Mouse (Mus musculus) lung, embryonic 15.5 days (tissue): ENCODE data around the gene Mettl7a2. TPM values are rescaled to one million over a fixed set of nuclear protein-coding genes. Genes with fewer than 3 reads are reported as not detected.

Experiments
- ATAC-seq: fragments of 200-750 bp; cut with Nextera tagmentation; 2 replicates; pipeline ENCODE4 v1.8.0; 2017; ENCODE audit warnings: moderate number of reproducible peaks, borderline replicate concordance; ENCODE audit not compliant: low FRiP score, low TSS enrichment; ENCODE audit errors: extremely low read depth
- H3K27ac ChIP-seq: fragments of 300-500 bp; sonication (generic); 2 replicates; pipeline ENCODE4 v1.5.1; 2015; ENCODE audit warnings: moderate library complexity, mild to moderate bottlenecking, inconsistent platforms
- H3K27me3 ChIP-seq: fragments of 300-500 bp; sonication (generic); 2 replicates; pipeline ENCODE4 v1.6.1; 2015; ENCODE audit warnings: inconsistent platforms
- H3K36me3 ChIP-seq: fragments of 300-500 bp; sonication (generic); 2 replicates; pipeline ENCODE4 v1.6.1; 2015; ENCODE audit warnings: inconsistent platforms
- H3K4me1 ChIP-seq: fragments of 300-500 bp; sonication (generic); 2 replicates; pipeline ENCODE4 v1.6.1; 2015; ENCODE audit warnings: inconsistent platforms
- H3K4me2 ChIP-seq: fragments of 300-500 bp; sonication (generic); 2 replicates; pipeline ENCODE4 v1.6.1; 2015; ENCODE audit warnings: inconsistent platforms, mild to moderate bottlenecking, moderate library complexity
- H3K4me3 ChIP-seq: fragments of 300-500 bp; sonication (generic); 2 replicates; pipeline ENCODE4 v1.5.1; 2015; ENCODE audit warnings: mild to moderate bottlenecking, inconsistent platforms
- H3K9ac ChIP-seq: fragments of 300-500 bp; sonication (generic); 2 replicates; pipeline ENCODE4 v1.6.1; 2015; ENCODE audit warnings: inconsistent platforms
- H3K9me3 ChIP-seq: fragments of 300-500 bp; sonication (generic); 2 replicates; pipeline ENCODE4 v1.6.1; 2016; ENCODE audit warnings: inconsistent platforms
- WGBS: fragments of 180-500 bp; shearing (Covaris S2); methylation state at CpG from one replicate; pipeline ENCODE4 v1.1.7; 2015; 5-methylcytosine and 5-hydroxymethylcytosine counted together
- polyA plus RNA-seq: library from polyadenylated mRNA; unstranded; fragments of >200 nt; fragmentation: Nextera tagmentation; extraction: Ambion mirVana; gene quantifications from 2 replicates; pipeline ENCODE4 v1.2.1, GENCODE M21; 2015

Gene Mettl7a2
- polyA plus RNA-seq, 1 experiment from 2014 or later = not detected

DNA sequence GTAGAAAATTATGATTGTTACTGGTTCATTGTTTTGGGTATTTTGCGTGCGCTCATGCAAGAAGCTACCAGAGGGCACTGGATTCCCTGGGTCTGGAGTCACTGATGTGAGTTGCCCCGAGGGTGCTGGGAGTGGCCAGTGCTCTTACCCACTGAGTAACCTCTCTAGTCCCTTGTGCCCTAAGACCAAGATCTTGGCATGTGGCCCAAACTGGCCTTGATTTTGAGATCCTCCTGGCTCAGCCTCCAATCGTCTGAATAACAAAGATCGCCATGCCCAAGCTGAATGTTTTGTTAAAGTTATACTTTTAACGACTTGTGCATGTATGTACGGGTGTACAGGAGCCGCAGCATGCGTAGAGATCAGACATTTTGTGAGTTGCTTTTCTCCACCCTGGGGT, 32.7 kb downstream of the Mettl7a2 start:
- H3K9me3 ChIP-seq = no peaks in the 10 kb centered on the region
- no peak overlapping the region for H3K27ac ChIP-seq
- no peak overlapping the region for H3K4me2 ChIP-seq
- no peak overlapping the region for H3K4me3 ChIP-seq
- H3K36me3 ChIP-seq = no peaks in the 10 kb centered on the region
- H3K4me1 ChIP-seq = peaks cover 4% of the 10 kb centered on the region; the same call in 1 of the 2 replicates
- ATAC-seq = no peak
- no peaks in the 10 kb centered on the region for H3K27me3 ChIP-seq
- WGBS = 89% methylated on average over 9 of the region's 9 CpGs
- no peak overlapping the region for H3K9ac ChIP-seq

DNA sequence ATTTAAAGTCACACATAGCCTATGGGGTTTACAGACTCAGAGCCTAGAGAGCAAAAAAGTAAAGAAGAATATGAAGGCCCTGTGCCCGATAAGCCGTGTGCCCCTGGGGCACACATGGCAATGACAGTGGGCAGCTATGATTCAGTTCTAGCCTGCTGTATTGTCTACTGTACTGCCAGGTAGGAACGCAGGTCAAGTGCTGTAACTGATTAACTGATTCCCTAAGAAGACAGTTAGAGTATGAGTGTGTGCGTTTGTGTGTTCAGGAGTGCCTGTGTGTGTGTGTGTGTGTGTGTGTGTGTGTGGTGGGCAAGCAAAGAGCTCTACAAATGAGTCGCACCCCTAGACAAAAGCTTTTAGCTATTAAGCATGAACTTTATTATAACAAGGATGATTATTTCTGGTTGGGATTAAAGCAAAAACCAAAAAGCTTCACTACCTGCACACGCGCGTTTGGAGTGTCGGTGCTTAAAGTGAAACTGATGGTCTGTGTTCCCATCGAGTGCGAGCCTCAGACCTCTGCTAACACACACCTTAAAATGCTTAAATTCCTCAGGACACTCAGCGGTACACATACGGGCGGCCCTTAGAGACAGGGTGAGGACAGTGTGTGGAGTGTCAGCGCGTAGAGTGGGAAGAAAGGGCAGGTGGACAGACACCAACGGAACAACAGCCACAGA, 34.7 kb downstream of the Mettl7a2 start:
- H3K9ac ChIP-seq = no peak overlapping the region
- H3K4me1 ChIP-seq = peaks cover 4% of the 10 kb centered on the region; the same call in 1 of the 2 replicates
- H3K4me2 ChIP-seq = peak overlapping the region; percentile 42
- 52% methylated on average over 17 of the region's 17 CpGs for WGBS
- H3K27ac ChIP-seq = peak overlapping the region; percentile 63
- no peak overlapping the region; the same call in 1 of the 2 replicates for H3K4me3 ChIP-seq
- no peaks in the 10 kb centered on the region for H3K36me3 ChIP-seq
- no peaks in the 10 kb centered on the region for H3K27me3 ChIP-seq
- 0 out of 2 replicates have a peak, but pooled peaks have one; percentile 53 for ATAC-seq
- no peaks in the 10 kb centered on the region for H3K9me3 ChIP-seq

DNA sequence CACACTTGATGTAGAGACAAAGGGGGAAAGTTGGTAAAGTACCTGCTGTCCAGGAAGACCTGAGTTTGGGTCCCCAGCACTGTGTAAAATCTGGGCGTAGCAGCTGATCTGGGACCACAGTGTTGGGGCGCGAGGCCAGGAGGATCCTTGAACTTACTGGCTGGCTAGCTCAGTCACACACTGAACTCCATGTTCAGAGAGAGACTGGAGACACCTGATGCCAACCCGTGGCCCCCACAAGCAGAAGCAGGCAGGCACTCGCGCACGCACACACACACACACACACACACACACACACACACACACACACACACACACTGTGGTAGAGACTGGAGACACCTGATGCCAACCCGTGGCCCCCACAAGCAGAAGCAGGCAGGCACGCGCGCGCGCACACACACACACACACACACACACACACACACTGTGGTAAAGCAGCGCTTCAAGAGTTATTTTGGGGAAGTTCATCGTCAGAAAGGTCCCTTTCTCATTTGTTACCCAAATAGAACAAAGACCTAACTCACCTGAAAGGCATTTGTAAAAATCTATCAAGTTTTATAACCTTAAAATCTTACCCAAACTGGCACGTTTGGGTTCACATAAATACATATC, 35.3 kb downstream of the Mettl7a2 start:
- Histone ChIP-seq H3K27ac (peak overlapping the region; percentile 63), H3K27me3 (no peaks in the 10 kb centered on the region), H3K4me3 (no peak overlapping the region; the same call in 1 of the 2 replicates), H3K9ac (no peak overlapping the region), H3K4me1 (peaks cover 4% of the 10 kb centered on the region; the same call in 1 of the 2 replicates), H3K9me3 (no peaks in the 10 kb centered on the region), H3K36me3 (no peaks in the 10 kb centered on the region; the same call in 1 of the 2 replicates), H3K4me2 (peak overlapping the region; percentile 42)
- 0 out of 2 replicates have a peak, but pooled peaks have one; percentile 28 for ATAC-seq
- 72% methylated on average over 15 of the region's 16 CpGs for WGBS

DNA sequence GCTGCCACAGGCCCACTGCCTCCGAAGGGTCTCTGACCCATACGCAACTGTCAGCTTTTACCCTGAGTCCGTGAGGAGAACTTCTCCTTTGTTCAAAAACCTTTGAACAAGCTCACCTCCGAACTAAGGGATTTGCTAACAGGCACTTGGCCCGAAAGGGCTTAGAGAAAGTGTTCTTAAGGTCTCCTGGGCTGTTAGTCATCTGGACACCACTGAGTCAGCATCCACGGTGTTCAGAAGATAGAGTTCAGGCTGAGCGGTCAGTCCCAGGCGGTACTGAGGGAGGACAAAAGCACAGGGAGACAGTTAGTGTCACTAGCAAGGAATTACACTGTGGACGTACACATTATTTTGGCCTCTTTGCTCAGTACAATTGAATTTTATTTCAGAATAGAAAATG, 35.9 kb downstream of the Mettl7a2 start:
- peaks cover 4% of the 10 kb centered on the region; the same call in 1 of the 2 replicates for H3K4me1 ChIP-seq
- H3K9ac ChIP-seq = no peak overlapping the region
- peak overlapping the region; percentile 19 for H3K27ac ChIP-seq
- no peak for ATAC-seq
- 51% methylated on average over 9 of the region's 9 CpGs for WGBS
- H3K27me3 ChIP-seq = no peaks in the 10 kb centered on the region
- no peaks in the 10 kb centered on the region for H3K9me3 ChIP-seq
- H3K36me3 ChIP-seq = no peaks in the 10 kb centered on the region; the same call in 1 of the 2 replicates
- H3K4me3 ChIP-seq = no peak overlapping the region
- H3K4me2 ChIP-seq = no peak overlapping the region

DNA sequence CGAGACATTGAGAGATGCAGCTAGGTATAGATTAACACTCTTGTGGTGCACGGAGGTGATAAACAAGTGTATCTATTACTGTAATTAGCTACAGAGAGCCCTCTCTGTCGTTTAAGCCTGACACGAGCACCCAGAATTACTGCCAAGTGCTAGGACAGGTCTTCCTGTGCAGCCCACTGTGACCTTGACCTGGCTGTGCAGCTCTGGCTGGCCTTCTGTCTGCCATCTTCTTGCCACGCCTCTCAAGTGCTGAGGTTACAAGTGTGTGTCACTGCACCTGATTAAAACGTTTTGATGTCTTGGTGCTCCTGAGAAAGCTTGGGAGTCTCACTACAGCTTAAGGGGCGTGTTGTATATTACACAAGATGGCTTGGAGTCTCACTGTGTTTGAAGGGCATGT, 38.1 kb downstream of the Mettl7a2 start:
- WGBS = 69% methylated on average over 7 of the region's 7 CpGs
- H3K27me3 ChIP-seq = no peaks in the 10 kb centered on the region
- peaks cover 11% of the 10 kb centered on the region for H3K36me3 ChIP-seq
- ATAC-seq = no peak
- H3K9ac ChIP-seq = no peak overlapping the region
- peaks cover 4% of the 10 kb centered on the region; the same call in 1 of the 2 replicates for H3K4me1 ChIP-seq
- no peaks in the 10 kb centered on the region for H3K9me3 ChIP-seq
- no peak overlapping the region for H3K4me2 ChIP-seq
- no peak overlapping the region for H3K4me3 ChIP-seq
- H3K27ac ChIP-seq = no peak overlapping the region

DNA sequence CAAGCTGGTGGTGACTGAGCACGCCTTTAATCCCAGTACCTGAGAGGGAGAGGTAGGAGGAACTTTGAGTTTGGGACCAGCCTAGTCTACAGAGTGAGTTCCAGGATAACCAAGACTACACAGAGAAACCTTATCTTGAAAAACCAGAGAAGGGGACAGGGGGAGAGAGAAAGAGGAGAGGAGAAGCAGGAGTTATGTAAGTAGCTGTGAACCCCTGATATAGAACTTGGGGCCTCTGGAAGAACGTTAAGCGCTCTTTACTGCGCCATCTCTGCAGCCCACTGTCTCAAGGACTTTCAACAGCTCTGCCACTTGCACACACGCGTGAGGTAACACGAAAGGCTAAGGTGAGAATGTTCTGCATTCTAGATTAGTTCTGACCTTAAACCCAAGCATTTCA, 38.6 kb downstream of the Mettl7a2 start:
- Histone ChIP-seq H3K9me3 (no peaks in the 10 kb centered on the region), H3K4me1 (peaks cover 4% of the 10 kb centered on the region; the same call in 1 of the 2 replicates), H3K4me3 (no peak overlapping the region), H3K9ac (no peak overlapping the region), H3K27ac (no peak overlapping the region), H3K27me3 (no peaks in the 10 kb centered on the region), H3K4me2 (no peak overlapping the region), H3K36me3 (peaks cover 16% of the 10 kb centered on the region)
- 86% methylated on average over 7 of the region's 7 CpGs for WGBS
- ATAC-seq = no peak

DNA sequence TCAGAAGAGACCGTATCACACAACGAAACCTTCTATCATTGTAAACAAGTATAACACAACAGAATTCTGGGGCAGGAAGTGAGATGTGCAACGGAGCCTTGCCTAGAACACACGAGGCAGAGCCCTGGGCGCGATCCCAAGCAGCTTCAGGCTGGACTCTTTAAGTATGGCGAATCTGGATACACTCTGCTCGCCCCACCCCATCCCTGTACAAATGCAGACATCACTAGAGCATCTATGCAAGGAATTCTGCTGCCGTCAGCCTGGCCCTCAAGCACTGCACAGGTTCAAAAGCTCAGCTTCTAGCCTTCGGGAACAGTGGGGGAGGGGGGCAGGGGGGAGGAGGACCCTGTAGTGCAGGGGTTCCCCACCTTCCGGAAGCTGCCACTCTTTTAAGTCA, 40.0 kb downstream of the Mettl7a2 start:
- Histone ChIP-seq H3K4me1 (peaks cover 4% of the 10 kb centered on the region; the same call in 1 of the 2 replicates), H3K27me3 (no peaks in the 10 kb centered on the region), H3K4me3 (no peak overlapping the region), H3K9ac (no peak overlapping the region), H3K36me3 (peaks cover 30% of the 10 kb centered on the region), H3K4me2 (no peak overlapping the region), H3K9me3 (no peaks in the 10 kb centered on the region), H3K27ac (no peak overlapping the region)
- ATAC-seq = no peak
- 80% methylated on average over 11 of the region's 11 CpGs for WGBS

DNA sequence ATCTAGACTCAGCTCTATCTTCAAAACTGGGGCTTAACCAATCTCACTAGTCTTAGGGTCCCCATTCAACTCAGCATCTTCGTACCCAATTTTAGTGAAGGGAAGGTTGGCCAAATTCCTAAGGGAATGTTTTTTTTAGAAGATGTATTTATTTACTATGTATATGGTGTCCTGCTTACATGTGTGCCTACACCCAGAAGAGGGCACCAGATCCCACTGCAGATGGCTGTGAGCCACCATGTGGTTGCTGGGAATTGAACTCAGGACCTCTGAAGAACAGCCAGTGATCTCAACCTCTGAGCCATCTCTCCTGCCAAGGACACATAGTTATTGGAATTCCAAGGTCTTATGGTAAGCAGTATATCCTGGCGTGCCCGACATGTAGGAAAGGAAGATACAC, 42.6 kb downstream of the Mettl7a2 start:
- no peak overlapping the region for H3K9ac ChIP-seq
- H3K36me3 ChIP-seq = peaks cover 55% of the 10 kb centered on the region
- H3K9me3 ChIP-seq = no peaks in the 10 kb centered on the region
- H3K4me3 ChIP-seq = no peak overlapping the region
- WGBS = 96% methylated on average over 3 of the region's 3 CpGs
- ATAC-seq = no peak
- H3K4me1 ChIP-seq = no peaks in the 10 kb centered on the region
- H3K27ac ChIP-seq = no peak overlapping the region
- H3K27me3 ChIP-seq = no peaks in the 10 kb centered on the region
- H3K4me2 ChIP-seq = no peak overlapping the region

DNA sequence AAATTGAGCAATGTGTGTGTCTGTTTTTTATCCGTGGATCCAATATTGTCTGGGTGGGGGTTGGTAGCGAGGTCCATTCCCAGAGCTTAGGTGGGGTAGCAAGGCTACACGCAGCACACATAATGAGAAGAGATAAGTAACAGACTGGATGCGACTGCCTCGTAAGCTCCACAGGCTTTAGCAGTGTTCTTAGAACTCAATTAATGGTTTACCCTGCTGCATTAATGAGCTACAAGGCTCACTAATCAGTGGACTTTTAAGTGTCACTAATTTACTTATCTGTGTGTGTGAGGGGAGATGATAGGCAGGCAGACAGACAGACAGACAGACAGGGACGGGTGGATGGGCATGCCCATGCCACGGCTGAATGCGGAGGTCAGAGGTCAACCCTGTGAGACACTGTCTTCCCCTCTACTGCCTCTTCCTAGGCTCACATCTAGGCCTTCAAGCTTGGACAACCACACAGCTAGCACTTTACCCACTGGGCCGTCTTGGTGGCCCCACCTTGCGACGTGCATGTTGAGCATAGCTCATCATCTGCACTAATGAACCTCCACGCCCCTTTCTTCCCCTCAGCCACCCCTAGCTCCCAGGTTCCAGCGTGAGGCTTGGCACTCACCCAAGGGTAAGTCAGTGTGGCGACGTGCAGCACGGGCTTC, 47.7 kb downstream of the Mettl7a2 start:
- Histone ChIP-seq H3K9me3 (no peaks in the 10 kb centered on the region), H3K27ac (no peak overlapping the region), H3K9ac (no peak overlapping the region), H3K4me2 (no peak overlapping the region), H3K4me1 (no peaks in the 10 kb centered on the region), H3K4me3 (no peak overlapping the region), H3K27me3 (no peaks in the 10 kb centered on the region), H3K36me3 (peaks cover 92% of the 10 kb centered on the region)
- WGBS = 86% methylated on average over 16 of the region's 16 CpGs
- ATAC-seq = no peak

DNA sequence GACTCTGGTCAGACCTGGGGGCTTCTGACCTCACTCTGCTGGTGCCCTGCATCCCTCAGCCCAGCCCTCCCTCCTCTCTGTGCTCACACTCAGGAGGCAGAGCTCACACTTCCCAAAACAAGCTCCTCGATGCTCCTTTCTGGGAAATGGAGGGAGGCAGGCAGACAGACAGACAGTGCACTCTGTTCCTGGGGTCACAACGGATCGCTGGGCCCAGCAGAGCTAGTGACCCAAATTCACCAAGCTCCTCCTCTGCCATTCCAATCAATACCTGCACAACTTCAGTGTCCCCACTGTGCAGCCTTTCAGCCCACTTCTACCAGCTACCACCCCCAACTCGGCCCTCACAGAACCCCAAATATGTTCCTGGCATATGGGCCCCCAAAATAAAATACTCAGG, 48.8 kb downstream of the Mettl7a2 start:
- no peaks in the 10 kb centered on the region for H3K4me1 ChIP-seq
- no peaks in the 10 kb centered on the region for H3K9me3 ChIP-seq
- no peak for ATAC-seq
- H3K27me3 ChIP-seq = no peaks in the 10 kb centered on the region
- H3K27ac ChIP-seq = no peak overlapping the region
- peaks cover 86% of the 10 kb centered on the region for H3K36me3 ChIP-seq
- no peak overlapping the region for H3K4me3 ChIP-seq
- WGBS = 97% methylated on average over 4 of the region's 4 CpGs
- no peak overlapping the region for H3K9ac ChIP-seq
- H3K4me2 ChIP-seq = no peak overlapping the region

DNA sequence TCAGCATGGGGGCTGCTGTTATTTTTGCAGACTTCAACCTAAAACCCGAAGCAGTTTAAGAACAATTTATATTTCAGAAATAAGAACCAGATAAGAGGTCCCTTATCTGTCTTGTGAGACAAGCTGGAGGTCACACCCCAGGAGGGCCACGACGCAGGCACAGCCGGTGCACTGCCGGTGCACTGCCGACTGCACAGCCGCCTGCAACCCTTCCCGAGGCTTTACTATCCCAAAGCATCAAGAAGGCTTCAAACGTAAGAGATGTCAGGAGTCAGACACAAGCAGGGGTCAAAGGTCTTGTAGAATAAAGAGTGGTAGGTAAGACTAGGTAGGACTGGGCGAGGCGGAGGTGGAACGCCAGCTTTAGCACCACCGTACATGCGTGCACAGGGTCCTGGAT, 49.3 kb downstream of the Mettl7a2 start:
- H3K36me3 ChIP-seq = peaks cover 80% of the 10 kb centered on the region
- H3K4me2 ChIP-seq = no peak overlapping the region
- H3K9ac ChIP-seq = no peak overlapping the region
- H3K27ac ChIP-seq = no peak overlapping the region
- H3K27me3 ChIP-seq = no peaks in the 10 kb centered on the region
- no peak for ATAC-seq
- no peaks in the 10 kb centered on the region for H3K9me3 ChIP-seq
- WGBS = 80% methylated on average over 14 of the region's 14 CpGs
- no peak overlapping the region for H3K4me3 ChIP-seq
- no peaks in the 10 kb centered on the region for H3K4me1 ChIP-seq

DNA sequence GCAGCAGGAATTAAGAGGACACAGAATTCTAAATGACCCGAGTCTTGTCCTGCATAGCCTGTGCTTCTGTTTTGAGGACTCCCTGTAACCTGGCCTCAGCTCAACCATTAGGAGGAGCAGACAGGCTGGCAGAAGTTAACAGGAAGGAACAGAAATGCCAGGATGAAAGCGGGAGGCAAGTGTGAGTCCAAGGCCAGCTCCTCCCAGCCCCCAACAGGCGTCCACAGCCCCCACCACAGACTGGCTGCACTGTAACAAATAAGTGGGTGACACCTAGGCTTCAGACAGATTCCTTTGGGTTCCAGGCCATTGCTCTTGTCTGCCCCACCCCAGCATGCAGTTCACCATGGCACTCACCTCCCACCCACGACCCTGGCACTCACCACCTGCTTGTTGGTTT, 49.8 kb downstream of the Mettl7a2 start:
- WGBS = 82% methylated on average over 4 of the region's 4 CpGs
- H3K36me3 ChIP-seq = peaks cover 80% of the 10 kb centered on the region

More for the DNA sequence above, 49.8 kb downstream of the Mettl7a2 start:
- Histone ChIP-seq H3K4me1 (no peaks in the 10 kb centered on the region), H3K27ac (no peak overlapping the region), H3K9ac (no peak overlapping the region), H3K27me3 (no peaks in the 10 kb centered on the region), H3K9me3 (no peaks in the 10 kb centered on the region), H3K4me3 (no peak overlapping the region), H3K4me2 (no peak overlapping the region)
- no peak for ATAC-seq
